Comparison of ENCODE assay signal across 8 mouse cellular contexts in genomic region chr4:84064614-84065456, GRCm38 (mm10).
DNase-seq lines count a peak whose midpoint lies in the region; ATAC-seq lines count a peak whose summit lies in the region.

No protein-coding gene starts in this region.

- H3K4me3 ChIP-seq in embryonic facial prominence, embryonic 13.5 days = no peak overlapping the region
- no peak overlapping the region for H3K4me3 ChIP-seq in heart, embryonic 11.5 days (ENCODE audit: low read depth, low read length)
- H3K4me3 ChIP-seq in liver, embryonic 11.5 days (ENCODE audit: low read depth, low read length) = no peak overlapping the region
- H3K4me3 ChIP-seq in neural tube, embryonic 11.5 days (ENCODE audit: low read depth, low read length) = no peak overlapping the region

- peak overlapping the region; percentile 39; the same call in 1 of the 2 replicates for H3K27ac ChIP-seq in embryonic facial prominence, embryonic 13.5 days
- no peak overlapping the region for H3K27ac ChIP-seq in heart, embryonic 11.5 days (ENCODE audit: low read depth, low read length)
- no peak overlapping the region for H3K27ac ChIP-seq in liver, embryonic 11.5 days (ENCODE audit: low read depth, low read length)
- H3K27ac ChIP-seq in neural tube, embryonic 11.5 days (ENCODE audit: low read depth, low read length) = no peak overlapping the region

- no peak; the same call in 1 of the 2 replicates for ATAC-seq in embryonic facial prominence, embryonic 13.5 days (ENCODE audit: insufficient number of reproducible peaks, insufficient read depth, low FRiP score, low TSS enrichment, low read depth)
- peak; percentile 57; the same call in 1 of the 2 replicates for ATAC-seq in heart, embryonic 11.5 days (replicated peaks; ENCODE audit: insufficient number of reproducible peaks, low FRiP score, low TSS enrichment)
- ATAC-seq in liver, embryonic 11.5 days (replicated peaks; ENCODE audit: low FRiP score) = no peak
- 0 out of 2 replicates have a peak, but pooled peaks have one; percentile 41 for ATAC-seq in neural tube, embryonic 11.5 days (ENCODE audit: insufficient read depth, low FRiP score, low TSS enrichment)

- no peaks in the 10 kb centered on the region; the same call in 1 of the 2 replicates for H3K27me3 ChIP-seq in embryonic facial prominence, embryonic 13.5 days
- no peaks in the 10 kb centered on the region for H3K27me3 ChIP-seq in heart, embryonic 11.5 days (ENCODE audit: control insufficient read depth, insufficient read depth, low read length)
- no peaks in the 10 kb centered on the region for H3K27me3 ChIP-seq in liver, embryonic 11.5 days (replicated peaks; ENCODE audit: control insufficient read depth, insufficient read depth, low read length)
- no peaks in the 10 kb centered on the region for H3K27me3 ChIP-seq in neural tube, embryonic 11.5 days (ENCODE audit: control insufficient read depth, insufficient read depth, low read length)

- no peaks in the 10 kb centered on the region for H3K36me3 ChIP-seq in embryonic facial prominence, embryonic 13.5 days
- H3K36me3 ChIP-seq in heart, embryonic 11.5 days (ENCODE audit: control insufficient read depth, insufficient read depth, low read length) = no peaks in the 10 kb centered on the region
- H3K36me3 ChIP-seq in liver, embryonic 11.5 days (ENCODE audit: control insufficient read depth, insufficient read depth, low read length) = no peaks in the 10 kb centered on the region
- H3K36me3 ChIP-seq in neural tube, embryonic 11.5 days (ENCODE audit: control insufficient read depth, insufficient read depth, low read length) = no peaks in the 10 kb centered on the region

- peaks cover 39% of the 10 kb centered on the region for H3K4me1 ChIP-seq in embryonic facial prominence, embryonic 13.5 days
- no peaks in the 10 kb centered on the region for H3K4me1 ChIP-seq in heart, embryonic 11.5 days (ENCODE audit: control insufficient read depth, insufficient read depth, low read length)
- no peaks in the 10 kb centered on the region; the same call in none of the 2 replicates for H3K4me1 ChIP-seq in liver, embryonic 11.5 days (replicated peaks; ENCODE audit: control insufficient read depth, insufficient read depth, low read length)
- H3K4me1 ChIP-seq in neural tube, embryonic 11.5 days (ENCODE audit: control insufficient read depth, insufficient read depth, low read length) = 0 out of 2 replicates have a peak, but pooled peaks cover 2% of the 10 kb centered on the region

- no peak overlapping the region for H3K9ac ChIP-seq in embryonic facial prominence, embryonic 13.5 days
- H3K9ac ChIP-seq in heart, embryonic 11.5 days (ENCODE audit: low read depth, low read length) = no peak overlapping the region
- H3K9ac ChIP-seq in liver, embryonic 11.5 days (ENCODE audit: low read depth, low read length) = no peak overlapping the region
- no peak overlapping the region for H3K9ac ChIP-seq in neural tube, embryonic 11.5 days (ENCODE audit: low read length)

- H3K9me3 ChIP-seq in embryonic facial prominence, embryonic 13.5 days = no peaks in the 10 kb centered on the region
- H3K9me3 ChIP-seq in heart, embryonic 11.5 days (replicated peaks; ENCODE audit: control insufficient read depth, low read length) = no peaks in the 10 kb centered on the region
- no peaks in the 10 kb centered on the region for H3K9me3 ChIP-seq in liver, embryonic 11.5 days (ENCODE audit: control insufficient read depth, low read length)
- H3K9me3 ChIP-seq in neural tube, embryonic 11.5 days (ENCODE audit: control insufficient read depth, low read length) = no peaks in the 10 kb centered on the region

- H3K4me2 ChIP-seq in embryonic facial prominence, embryonic 13.5 days = peak overlapping the region; percentile 26
- H3K4me2 ChIP-seq in heart, embryonic 11.5 days = no peak overlapping the region
- no peak overlapping the region for H3K4me2 ChIP-seq in liver, embryonic 11.5 days
- no peak overlapping the region for H3K4me2 ChIP-seq in neural tube, embryonic 11.5 days (ENCODE audit: low read depth)

- peak; percentile 4 for DNase-seq in A20 (ENCODE audit: low read depth, low spot score)
- DNase-seq in adrenal gland, postnatal 4 days (ENCODE audit: low spot score in 2 of 2) = peak; percentile 64 to 71
- DNase-seq in kidney, postnatal 10 days = peak; percentile 92
- peak; percentile 68 for DNase-seq in liver, embryonic 11.5 days (ENCODE audit: low spot score)
- DNase-seq in neural tube, embryonic 11.5 days (ENCODE audit: low spot score) = peak; percentile 86
- DNase-seq in testis, postnatal 14 days (ENCODE audit: low spot score) = peak; percentile 71

- WGBS in embryonic facial prominence, embryonic 13.5 days = 12% methylated on average over 15 of the region's 15 CpGs
- 22% methylated on average over 14 of the region's 15 CpGs for WGBS in heart, embryonic 11.5 days (ENCODE audit: insufficient replicate concordance)
- 24% methylated on average over 15 of the region's 15 CpGs for WGBS in liver, embryonic 11.5 days
- WGBS in neural tube, embryonic 11.5 days = 25% methylated on average over 15 of the region's 15 CpGs

Comparison
In these comparisons a context has a peak if more than half of its experiments do, and no peak if none do; other contexts are left out.
1. DNase-seq: peak in every context shown above with its lines; median percentile 92 in kidney, postnatal 10 days; 86 in neural tube, embryonic 11.5 days; 71 in testis, postnatal 14 days; 68 in liver, embryonic 11.5 days; 68 in adrenal gland, postnatal 4 days; 4 in A20.
2. ATAC-seq: peak in heart, embryonic 11.5 days (single experiment) and neural tube, embryonic 11.5 days (single experiment); none in embryonic facial prominence, embryonic 13.5 days (single experiment) and liver, embryonic 11.5 days (single experiment).